Mouse (Mus musculus): ENCODE results near the gene 3425401B19Rik.

3425401B19Rik gene

GRCm38 (mm10) chr14:32659781-32660180, 25.3 kb downstream of the 3425401B19Rik start:
- no peak for DNase-seq (ENCODE audit: low spot score)

DNA sequence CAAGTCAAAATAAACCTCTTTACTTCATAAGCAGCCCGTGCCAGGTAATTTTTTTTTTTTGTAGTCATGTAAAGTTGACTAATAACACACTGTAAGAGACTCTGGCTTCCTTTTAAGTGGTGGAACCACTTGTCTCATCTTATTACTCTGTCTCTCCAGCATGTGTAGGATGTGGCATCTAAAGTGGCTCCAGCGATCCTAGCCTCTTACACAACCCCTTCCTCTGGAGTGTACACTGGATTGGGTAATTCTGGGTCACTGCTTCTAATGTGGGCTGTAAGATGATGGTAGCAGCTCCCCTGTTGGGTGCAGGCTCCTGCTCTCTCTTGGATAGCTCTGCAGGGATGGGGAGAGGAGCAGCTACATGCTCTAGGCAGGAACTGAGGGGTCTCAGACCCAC, 46.6 kb downstream of the 3425401B19Rik start:
- DNase-seq (ENCODE audit: low spot score), result no peak

- DNase-seq (ENCODE audit: low spot score), result no peak
These were observed 50.9 kb downstream of the 3425401B19Rik start for GRCm38 (mm10) chr14:32634015-32634682.

- no peak for DNase-seq (ENCODE audit: low spot score)
These were observed 52.0 kb downstream of the 3425401B19Rik start for GRCm38 (mm10) chr14:32632908-32633600.

DNA sequence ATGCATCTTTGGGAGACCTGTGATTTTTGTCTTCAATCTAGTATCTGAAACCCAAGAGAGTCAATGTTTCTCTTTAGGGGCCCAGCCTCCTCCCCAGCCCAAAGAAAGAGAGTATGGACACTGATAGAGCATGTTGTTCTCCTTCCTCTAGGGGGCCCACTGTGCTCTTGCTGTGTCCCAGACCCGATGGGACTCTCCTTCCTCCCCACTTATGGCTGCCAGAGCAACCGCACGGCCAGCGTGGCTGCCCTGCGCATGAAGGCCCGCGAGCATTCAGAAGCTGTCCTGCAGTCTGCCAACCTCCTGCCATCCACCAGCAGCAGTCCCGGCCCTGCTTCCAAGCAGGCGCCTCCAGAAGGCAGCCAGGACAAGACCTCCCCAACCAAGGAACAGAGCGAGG, 56.5 kb downstream of the 3425401B19Rik start:
- DNase-seq (ENCODE audit: low spot score), result no peak

- no peak for DNase-seq (ENCODE audit: low spot score)
These were observed 57.8 kb downstream of the 3425401B19Rik start for GRCm38 (mm10) chr14:32627271-32627670.

DNA sequence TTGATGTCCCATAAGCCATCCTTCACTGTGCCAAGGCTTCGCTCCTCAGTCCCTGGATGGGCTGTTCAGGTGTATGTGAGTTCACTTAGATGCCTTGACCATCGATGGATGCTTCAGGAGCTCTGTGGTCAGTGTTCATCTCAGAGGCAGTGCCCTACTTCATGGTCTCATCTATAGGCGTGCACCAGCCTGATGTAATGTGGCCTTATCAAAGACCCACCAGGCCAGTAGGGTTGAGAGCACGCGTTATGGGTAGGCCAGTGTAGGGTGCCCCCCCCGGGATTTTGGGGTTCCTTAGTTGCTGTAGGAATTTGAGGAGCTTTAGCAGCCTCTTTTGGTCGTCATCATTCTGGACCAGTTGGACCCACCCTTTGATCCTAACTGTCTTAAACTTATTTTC, 60.3 kb downstream of the 3425401B19Rik start:
- no peak for DNase-seq (ENCODE audit: low spot score)

GRCm38 (mm10) chr14:32624245-32624644, 60.8 kb downstream of the 3425401B19Rik start:
- DNase-seq (ENCODE audit: low spot score), result no peak

GRCm38 (mm10) chr14:32617253-32617652, 67.8 kb downstream of the 3425401B19Rik start:
- no peak for DNase-seq (ENCODE audit: low spot score)

GRCm38 (mm10) chr14:32609392-32609791, 75.7 kb downstream of the 3425401B19Rik start:
- DNase-seq (ENCODE audit: low spot score), result no peak

All from lung, postnatal 25 days (tissue).